Mouse (Mus musculus) midbrain, embryonic 15.5 days (tissue): ENCODE results near the gene Olfr665. TPM values are rescaled to one million over a fixed set of nuclear protein-coding genes. Genes with fewer than 3 reads are reported as not detected.

Source experiments
- polyA plus RNA-seq: library from polyadenylated mRNA; unstranded; fragments of >200 nt; fragmentation: Nextera tagmentation; extraction: Ambion mirVana; gene quantifications from 2 replicates; pipeline ENCODE4 v1.2.1, GENCODE M21; 2015

The Olfr665 gene
- polyA plus RNA-seq, 1 experiment from 2014 or later = not detected

Other genes with a start within 250 kb of the Olfr665 start
- 0.10 and 0.11 TPM in 2 replicates for gene Olfr658, start 230.7 kb upstream of the Olfr665 start, polyA plus RNA-seq
- gene Olfr659, start 211.3 kb upstream of the Olfr665 start, polyA plus RNA-seq = not detected in 2 replicates
- not detected in 2 replicates for gene Olfr661, start 191.5 kb upstream of the Olfr665 start, polyA plus RNA-seq
- not detected in 2 replicates for gene Usp17le, start 100.6 kb upstream of the Olfr665 start, polyA plus RNA-seq
- not detected in 2 replicates for gene Usp17lb, start 35.4 kb upstream of the Olfr665 start, polyA plus RNA-seq
- gene Usp17la, start 21.0 kb upstream of the Olfr665 start, polyA plus RNA-seq = not detected in 2 replicates
- gene Olfr666, start 17.9 kb downstream of the Olfr665 start, polyA plus RNA-seq = not detected in 2 replicates
- not detected in 2 replicates for gene Olfr667, start 43.5 kb downstream of the Olfr665 start, polyA plus RNA-seq
- gene Olfr668, start 50.0 kb downstream of the Olfr665 start, polyA plus RNA-seq = not detected in 2 replicates
- not detected in 2 replicates for gene Olfr669, start 56.2 kb downstream of the Olfr665 start, polyA plus RNA-seq
- not detected in 2 replicates for gene Olfr670, start 84.6 kb downstream of the Olfr665 start, polyA plus RNA-seq
- not detected in 2 replicates for gene Olfr671, start 101.1 kb downstream of the Olfr665 start, polyA plus RNA-seq
- gene Olfr672, start 124.0 kb downstream of the Olfr665 start, polyA plus RNA-seq = not detected in 2 replicates
- gene Olfr675, start 150.4 kb downstream of the Olfr665 start, polyA plus RNA-seq = not detected in 2 replicates
- gene Olfr676, start 154.7 kb downstream of the Olfr665 start, polyA plus RNA-seq = not detected in 2 replicates
- not detected in 2 replicates for gene Olfr677, start 173.3 kb downstream of the Olfr665 start, polyA plus RNA-seq
- not detected in 2 replicates for gene Olfr678, start 186.4 kb downstream of the Olfr665 start, polyA plus RNA-seq
- not detected in 2 replicates for gene Olfr679, start 203.2 kb downstream of the Olfr665 start, polyA plus RNA-seq
- gene Olfr680-ps1, start 214.8 kb downstream of the Olfr665 start, polyA plus RNA-seq = not detected in 2 replicates
- not detected in 2 replicates for gene Olfr681, start 238.8 kb downstream of the Olfr665 start, polyA plus RNA-seq